Mouse (Mus musculus) small intestine, adult 2 months (tissue): ENCODE data around the gene Clpx. TPM values are rescaled to one million over a fixed set of nuclear protein-coding genes. Genes with fewer than 3 reads are reported as not detected.

ENCODE experiments used
- H3K27ac ChIP-seq: fragments of 200-500 bp; 2 replicates; pipeline ENCODE4 v1.5.1; 2012; ENCODE audit warnings: low read depth, low read length, control low read depth, inconsistent platforms; ENCODE audit not compliant: insufficient read depth
- H3K27me3 ChIP-seq: fragments of 200-500 bp; 2 replicates; pipeline ENCODE4 v1.6.1; 2012; ENCODE audit warnings: mild to moderate bottlenecking, moderate library complexity, low read length, inconsistent platforms; ENCODE audit not compliant: control insufficient read depth, insufficient read depth
- H3K36me3 ChIP-seq: fragments of 200-500 bp; 2 replicates; pipeline ENCODE4 v1.6.1; 2012; ENCODE audit warnings: mild to moderate bottlenecking, low read length, control low read depth, inconsistent platforms; ENCODE audit not compliant: control insufficient read depth, insufficient read depth
- H3K4me1 ChIP-seq: fragments of 200-500 bp; 2 replicates; pipeline ENCODE4 v1.6.1; 2012; ENCODE audit warnings: low read length, inconsistent platforms, mixed read lengths; ENCODE audit not compliant: control insufficient read depth, insufficient read depth, insufficient read length
- H3K4me3 ChIP-seq: fragments of 200-500 bp; 2 replicates; pipeline ENCODE4 v1.5.1; 2012; ENCODE audit warnings: low read depth, mild to moderate bottlenecking, control low read depth, inconsistent platforms, low read length, moderate library complexity
- CTCF ChIP-seq: fragments of 200-500 bp; IDR thresholded peaks from 2 replicates; pipeline ENCODE4 v1.5.1; 2012; ENCODE audit warnings: low read depth, mild to moderate bottlenecking, control low read depth, inconsistent platforms, low read length, moderate library complexity, mixed read lengths; ENCODE audit not compliant: insufficient replicate concordance, insufficient read length; ENCODE audit errors: extremely low read depth
- POLR2A ChIP-seq: fragments of 200-500 bp; IDR thresholded peaks from 2 replicates; pipeline ENCODE4 v1.6.1; 2012; ENCODE audit warnings: low read depth, mild to moderate bottlenecking, control low read depth, inconsistent platforms, low read length, moderate library complexity
- WGBS: fragments of 180-500 bp; shearing (Covaris S2); methylation state at CpG from one replicate; pipeline ENCODE4 v1.1.7; 2018; 5-methylcytosine and 5-hydroxymethylcytosine counted together
- polyA plus RNA-seq: library from polyadenylated mRNA; depleted of rRNA; stranded (reverse); fragments of >200 nt; gene quantifications from 2 replicates; pipeline ENCODE4 v1.2.3, GENCODE M21; 2012

The Clpx gene
- polyA plus RNA-seq, 1 experiment = 7.5 TPM

DNA sequence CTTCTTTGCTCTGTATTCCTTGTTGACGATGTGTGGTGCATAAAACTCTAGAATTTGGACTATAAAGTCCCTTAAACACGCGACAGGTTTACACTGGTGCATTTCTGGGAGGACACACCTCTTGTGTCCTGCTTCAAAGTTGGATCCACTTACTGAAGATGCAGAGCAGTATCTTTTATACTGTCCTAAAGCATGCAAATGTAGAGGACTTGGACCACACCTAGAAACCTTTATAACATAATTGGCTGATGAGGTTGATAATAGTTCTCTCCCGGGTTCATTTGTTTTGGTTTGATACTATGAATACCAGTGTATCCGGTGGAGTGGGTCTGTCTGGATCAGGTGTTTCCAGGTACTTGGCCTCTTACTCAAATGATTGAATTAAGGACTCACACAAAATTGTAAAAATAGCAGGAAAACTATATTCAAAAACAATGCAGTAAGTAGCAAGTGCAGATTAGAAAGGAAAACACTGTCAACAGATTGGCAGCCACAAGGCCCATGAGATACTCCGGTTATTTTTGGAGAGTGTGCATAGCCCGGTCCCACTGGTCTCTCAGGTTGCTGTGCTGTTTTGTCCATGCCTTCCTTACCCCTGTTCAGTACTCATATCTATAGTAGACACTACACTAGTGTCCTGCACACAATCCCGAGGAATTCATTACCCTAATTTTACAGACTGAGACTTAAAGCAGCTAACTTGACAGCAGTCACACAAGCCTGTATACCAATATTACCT lies 53.2 kb downstream of the Clpx start:
- H3K27me3 ChIP-seq = no peaks in the 10 kb centered on the region
- peak overlapping the region; percentile 88 for H3K27ac ChIP-seq
- no peaks in the 10 kb centered on the region for H3K36me3 ChIP-seq
- WGBS = 19% methylated on average over 8 of the region's 8 CpGs
- H3K4me1 ChIP-seq = 0 out of 2 replicates have a peak, but pooled peaks cover 3% of the 10 kb centered on the region
- TF ChIP-seq CTCF (no peak), POLR2A (no peak)
- peak overlapping the region; percentile 95 for H3K4me3 ChIP-seq

DNA sequence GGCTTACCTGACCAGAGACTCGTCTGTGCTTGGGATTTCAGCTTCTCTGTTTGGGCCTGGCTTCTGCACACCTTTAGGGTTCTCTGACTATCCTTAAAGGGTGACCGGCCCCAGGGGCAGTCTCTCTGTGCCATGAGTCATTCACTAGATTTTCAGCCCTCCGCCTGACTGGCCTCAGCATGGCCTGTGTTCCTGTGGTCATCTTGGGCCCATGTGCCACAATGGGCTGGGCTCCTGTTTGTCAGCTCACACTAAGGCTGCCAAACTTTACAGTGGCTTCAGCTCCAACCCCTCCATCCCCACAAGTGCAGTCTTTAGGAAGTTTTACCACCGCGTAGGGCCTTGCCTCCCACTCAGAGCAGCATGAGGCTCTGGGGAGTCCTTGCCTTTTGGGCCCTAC lies 59.2 kb downstream of the Clpx start:
- TF ChIP-seq POLR2A (no peak), CTCF (no peak)
- H3K4me1 ChIP-seq = 0 out of 2 replicates have a peak, but pooled peaks cover 3% of the 10 kb centered on the region
- WGBS = 91% methylated on average over 5 of the region's 5 CpGs
- no peak overlapping the region for H3K4me3 ChIP-seq
- H3K27me3 ChIP-seq = no peaks in the 10 kb centered on the region
- no peak overlapping the region for H3K27ac ChIP-seq
- peaks cover 25% of the 10 kb centered on the region for H3K36me3 ChIP-seq

- Histone ChIP-seq H3K4me1 (no peaks in the 10 kb centered on the region), H3K27me3 (no peaks in the 10 kb centered on the region), H3K27ac (no peak overlapping the region), H3K36me3 (peaks cover 42% of the 10 kb centered on the region), H3K4me3 (no peak overlapping the region)
- WGBS = 85% methylated on average over 7 of the region's 7 CpGs
- TF ChIP-seq POLR2A = no peak
- no peak for TF ChIP-seq CTCF
Observed at GRCm38 (mm10) chr9:65356561-65356960, 62.5 kb downstream of the Clpx start.

GRCm38 (mm10) chr9:65356971-65357370 lies 62.9 kb downstream of the Clpx start:
- Histone ChIP-seq H3K27me3 (no peaks in the 10 kb centered on the region), H3K4me3 (no peak overlapping the region), H3K4me1 (no peaks in the 10 kb centered on the region), H3K36me3 (peaks cover 42% of the 10 kb centered on the region), H3K27ac (no peak overlapping the region)
- 85% methylated on average over 2 of the region's 2 CpGs for WGBS
- TF ChIP-seq POLR2A = no peak
- no peak for TF ChIP-seq CTCF

DNA sequence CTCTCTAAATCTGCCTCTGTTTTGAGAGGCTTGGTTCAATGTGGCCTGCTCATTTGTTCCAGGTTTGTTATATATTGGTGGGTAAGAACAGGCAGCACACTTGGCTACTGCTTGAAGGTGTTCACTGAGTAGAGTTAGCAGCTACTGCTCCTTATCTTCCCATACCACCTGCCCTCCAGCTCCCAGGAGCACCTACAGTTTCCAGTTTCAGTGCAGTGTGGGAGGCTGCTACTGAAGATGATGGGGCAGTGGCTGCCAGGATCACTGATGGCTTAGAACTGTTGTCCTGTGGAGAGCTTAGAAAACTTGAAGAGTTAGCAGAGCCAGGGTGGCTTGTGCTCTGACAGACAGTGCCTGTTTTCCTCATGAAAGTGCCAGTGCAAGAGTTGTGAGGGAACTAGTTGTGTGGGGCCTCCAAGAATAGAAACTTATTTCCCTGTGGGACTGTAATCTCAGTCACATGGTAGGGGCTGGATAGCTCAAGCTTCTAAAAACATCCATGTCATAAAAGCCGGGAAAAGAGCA lies 65.0 kb downstream of the Clpx start:
- Histone ChIP-seq H3K27ac (no peak overlapping the region), H3K4me1 (no peaks in the 10 kb centered on the region), H3K4me3 (no peak overlapping the region), H3K36me3 (peaks cover 41% of the 10 kb centered on the region), H3K27me3 (no peaks in the 10 kb centered on the region)
- WGBS = 51% methylated on average over 1 of the region's 1 CpGs
- TF ChIP-seq POLR2A (no peak), CTCF (no peak)

DNA sequence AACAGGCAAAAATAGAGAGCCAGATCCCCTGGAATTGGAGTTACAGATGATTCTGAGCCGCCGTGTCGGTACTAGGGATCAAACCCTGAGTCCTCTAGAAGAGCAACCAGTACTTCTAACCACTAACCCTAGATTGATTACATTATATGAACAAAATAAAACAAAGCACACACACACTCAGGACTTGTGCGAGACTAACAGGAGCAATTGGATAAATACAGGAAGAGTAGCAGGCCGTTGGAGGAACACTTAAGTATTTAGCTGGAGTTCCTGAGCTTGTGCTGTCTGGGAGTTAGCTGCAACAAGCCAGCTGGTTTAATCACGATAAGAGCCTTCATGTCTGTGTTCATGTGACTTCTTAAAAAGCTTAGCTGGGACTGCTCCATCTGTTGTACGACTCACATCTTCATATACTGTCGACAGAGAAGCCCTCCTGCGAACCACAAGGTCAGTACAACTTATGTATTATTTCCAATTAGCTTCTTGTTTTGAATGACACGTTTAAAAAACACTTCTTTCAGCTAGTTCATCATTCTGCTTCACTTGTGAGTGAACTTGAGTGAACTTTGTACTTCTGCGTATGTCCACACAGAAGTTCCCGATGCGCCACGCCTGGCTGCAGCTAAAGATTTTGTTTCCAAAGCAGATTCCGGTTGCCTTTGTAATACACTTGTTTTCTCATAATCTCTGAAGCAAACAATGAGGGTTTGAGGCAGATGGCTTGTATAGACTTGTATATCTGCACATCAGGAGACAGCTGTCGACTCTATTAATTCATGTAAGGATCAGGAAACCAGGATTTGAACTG lies 66.8 kb downstream of the Clpx start, which contains the start of gene Ubap1l:
Gene Ubap1l, plus strand, starts transcription at position 401 of the 808 bp plus-strand sequence.
- Histone ChIP-seq H3K27me3 (no peaks in the 10 kb centered on the region), H3K36me3 (peaks cover 30% of the 10 kb centered on the region), H3K4me1 (no peaks in the 10 kb centered on the region), H3K27ac (no peak within 1 kb of the TSS), H3K4me3 (no peak within 1 kb of the TSS)
- TF ChIP-seq POLR2A (no peak), CTCF (no peak)
- WGBS = 52% methylated on average over 16 of the region's 16 CpGs

GRCm38 (mm10) chr9:65363684-65364083 lies 69.6 kb downstream of the Clpx start:
- no peaks in the 10 kb centered on the region for H3K27me3 ChIP-seq
- no peaks in the 10 kb centered on the region for H3K4me1 ChIP-seq
- H3K4me3 ChIP-seq = no peak overlapping the region
- H3K36me3 ChIP-seq = peaks cover 14% of the 10 kb centered on the region
- TF ChIP-seq POLR2A = no peak
- TF ChIP-seq CTCF = no peak
- 83% methylated on average over 9 of the region's 9 CpGs for WGBS
- H3K27ac ChIP-seq = no peak overlapping the region
